Mouse (Mus musculus): ENCODE measurements around the gene S1pr3. TPM values are rescaled to one million over a fixed set of nuclear protein-coding genes. Genes with fewer than 3 reads are reported as not detected.

Gene S1pr3
- polyA plus RNA-seq, 2 experiments = 0.56 to 0.76 TPM

GRCm38 (mm10) chr13:51379596-51379995 lies 28.8 kb upstream of the S1pr3 start:
- Histone ChIP-seq H3K36me3 (replicated peaks; ENCODE audit: control insufficient read depth, insufficient read depth, low read depth) (no peaks in the 10 kb centered on the region), H3K27ac (no peak overlapping the region), H3K9me3 (ENCODE audit: control insufficient read depth, low read length) (no peaks in the 10 kb centered on the region), H3K27me3 (ENCODE audit: control insufficient read depth, insufficient read depth, low read length) (no peaks in the 10 kb centered on the region), H3K4me1 (replicated peaks; ENCODE audit: control insufficient read depth in 2 of 2, insufficient read depth in 2 of 2, low read length in 1 of 2) (peaks cover 0 to 2% of the 10 kb centered on the region in 2 experiments; a peak in 1 of 4 replicates), H3K4me3 (ENCODE audit: insufficient read depth in 1 of 2, low read depth in 2 of 2, low read length in 2 of 2) (no peak overlapping the region), H3K9ac (replicated peaks) (no peak overlapping the region), H3K4me2 (ENCODE audit: low read depth) (no peak overlapping the region)
- DNase-seq (ENCODE audit: low read depth in 3 of 3, low spot score in 3 of 3) = no peak
- no peak for TF ChIP-seq EP300 (IDR thresholded peaks at IDR 0.05; ENCODE audit: low read depth)
- TF ChIP-seq CTCF (IDR thresholded peaks at IDR 0.05; ENCODE audit: low read depth) = no peak
- 45% methylated on average over 6 of the region's 6 CpGs for WGBS (ENCODE audit: insufficient replicate concordance)
- ATAC-seq (ENCODE audit: insufficient read depth) = no peak

GRCm38 (mm10) chr13:51381498-51381897 lies 26.9 kb upstream of the S1pr3 start:
- Histone ChIP-seq H3K4me3 (ENCODE audit: insufficient read depth in 1 of 2, low read depth in 2 of 2, low read length in 2 of 2) (no peak overlapping the region), H3K4me2 (ENCODE audit: low read depth) (no peak overlapping the region)

GRCm38 (mm10) chr13:51384899-51385298 lies 23.5 kb upstream of the S1pr3 start:
- Histone ChIP-seq H3K4me3 (ENCODE audit: insufficient read depth in 1 of 2, low read depth in 2 of 2, low read length in 2 of 2) (no peak overlapping the region), H3K36me3 (replicated peaks; ENCODE audit: control insufficient read depth, insufficient read depth, low read depth) (no peaks in the 10 kb centered on the region), H3K27ac (no peak overlapping the region), H3K4me1 (replicated peaks; ENCODE audit: control insufficient read depth in 2 of 2, insufficient read depth in 2 of 2, low read length in 1 of 2) (no peaks in the 10 kb centered on the region), H3K4me2 (ENCODE audit: low read depth) (no peak overlapping the region), H3K9me3 (ENCODE audit: control insufficient read depth, low read length) (no peaks in the 10 kb centered on the region), H3K27me3 (ENCODE audit: control insufficient read depth, insufficient read depth, low read length) (no peaks in the 10 kb centered on the region), H3K9ac (replicated peaks) (no peak overlapping the region)
- ATAC-seq (ENCODE audit: insufficient read depth) (no peak), DNase-seq (ENCODE audit: low read depth in 3 of 3, low spot score in 3 of 3) (no peak)
- no peak for TF ChIP-seq EP300 (IDR thresholded peaks at IDR 0.05; ENCODE audit: low read depth)
- WGBS (ENCODE audit: insufficient replicate concordance) = 54% methylated on average over 2 of the region's 2 CpGs

More at GRCm38 (mm10) chr13:51381498-51381897, 26.9 kb upstream of the S1pr3 start:
- TF ChIP-seq CTCF (IDR thresholded peaks at IDR 0.05; ENCODE audit: low read depth) (no peak), EP300 (IDR thresholded peaks at IDR 0.05; ENCODE audit: low read depth) (no peak)
- ATAC-seq (ENCODE audit: insufficient read depth) (no peak), DNase-seq (ENCODE audit: low read depth in 3 of 3, low spot score in 3 of 3) (no peak)
- no peak overlapping the region for H3K27ac ChIP-seq
- peaks cover 0 to 2% of the 10 kb centered on the region in 2 experiments; a peak in 1 of 4 replicates for H3K4me1 ChIP-seq (replicated peaks; ENCODE audit: control insufficient read depth in 2 of 2, insufficient read depth in 2 of 2, low read length in 1 of 2)
- no peak overlapping the region for H3K9ac ChIP-seq (replicated peaks)
- H3K36me3 ChIP-seq (replicated peaks; ENCODE audit: control insufficient read depth, insufficient read depth, low read depth) = no peaks in the 10 kb centered on the region
- 59% methylated on average over 6 of the region's 6 CpGs for WGBS (ENCODE audit: insufficient replicate concordance)
- H3K27me3 ChIP-seq (ENCODE audit: control insufficient read depth, insufficient read depth, low read length) = no peaks in the 10 kb centered on the region
- no peaks in the 10 kb centered on the region for H3K9me3 ChIP-seq (ENCODE audit: control insufficient read depth, low read length)

- no peak overlapping the region for H3K4me2 ChIP-seq (ENCODE audit: low read depth)
- TF ChIP-seq CTCF (IDR thresholded peaks at IDR 0.05; ENCODE audit: low read depth) = no peak
- no peak for TF ChIP-seq EP300 (IDR thresholded peaks at IDR 0.05; ENCODE audit: low read depth)
- no peaks in the 10 kb centered on the region for H3K27me3 ChIP-seq (ENCODE audit: control insufficient read depth, insufficient read depth, low read length)
- no peaks in the 10 kb centered on the region for H3K9me3 ChIP-seq (ENCODE audit: control insufficient read depth, low read length)
- no peak overlapping the region for H3K4me3 ChIP-seq (ENCODE audit: insufficient read depth in 1 of 2, low read depth in 2 of 2, low read length in 2 of 2)
- H3K9ac ChIP-seq (replicated peaks) = no peak overlapping the region
- DNase-seq (ENCODE audit: low read depth in 3 of 3, low spot score in 3 of 3) (no peak), ATAC-seq (ENCODE audit: insufficient read depth) (no peak)
- no peak overlapping the region for H3K27ac ChIP-seq
- H3K4me1 ChIP-seq (replicated peaks; ENCODE audit: control insufficient read depth in 2 of 2, insufficient read depth in 2 of 2, low read length in 1 of 2) = peaks cover 0 to 5% of the 10 kb centered on the region in 2 experiments; a peak in 2 of 4 replicates
- WGBS (ENCODE audit: insufficient replicate concordance) = 12% methylated on average over 4 of the region's 4 CpGs
- H3K36me3 ChIP-seq (replicated peaks; ENCODE audit: control insufficient read depth, insufficient read depth, low read depth) = no peaks in the 10 kb centered on the region
Measured at GRCm38 (mm10) chr13:51387908-51388307, 20.5 kb upstream of the S1pr3 start.

- Histone ChIP-seq H3K4me3 (ENCODE audit: insufficient read depth in 1 of 2, low read depth in 2 of 2, low read length in 2 of 2) (no peak overlapping the region), H3K4me1 (replicated peaks; ENCODE audit: control insufficient read depth in 2 of 2, insufficient read depth in 2 of 2, low read length in 1 of 2) (peaks cover 0 to 5% of the 10 kb centered on the region in 2 experiments; a peak in 2 of 4 replicates), H3K27ac (no peak overlapping the region), H3K27me3 (ENCODE audit: control insufficient read depth, insufficient read depth, low read length) (no peaks in the 10 kb centered on the region), H3K9ac (replicated peaks) (no peak overlapping the region), H3K36me3 (replicated peaks; ENCODE audit: control insufficient read depth, insufficient read depth, low read depth) (no peaks in the 10 kb centered on the region), H3K4me2 (ENCODE audit: low read depth) (no peak overlapping the region), H3K9me3 (ENCODE audit: control insufficient read depth, low read length) (no peaks in the 10 kb centered on the region)
- ATAC-seq (ENCODE audit: insufficient read depth) (no peak), DNase-seq (ENCODE audit: low read depth in 3 of 3, low spot score in 3 of 3) (no peak)
- WGBS (ENCODE audit: insufficient replicate concordance) = 56% methylated on average over 4 of the region's 4 CpGs
- TF ChIP-seq CTCF (IDR thresholded peaks at IDR 0.05; ENCODE audit: low read depth) = no peak
- TF ChIP-seq EP300 (IDR thresholded peaks at IDR 0.05; ENCODE audit: low read depth) = no peak
Measured at GRCm38 (mm10) chr13:51390398-51390797, 18.0 kb upstream of the S1pr3 start.
